Mouse (Mus musculus) embryonic facial prominence, embryonic 11.5 days (tissue): Measurements from ENCODE around the gene Gm10273. TPM values are rescaled to one million over a fixed set of nuclear protein-coding genes. Genes with fewer than 3 reads are reported as not detected.

Experiments used
- ATAC-seq: fragments of 200-750 bp; cut with Nextera tagmentation; replicated peaks from 2 replicates; pipeline ENCODE4 v1.8.0; 2017; ENCODE audit warnings: low read depth; ENCODE audit not compliant: insufficient number of reproducible peaks, low FRiP score, low TSS enrichment
- DNase-seq: peaks from one replicate; pipeline ENCODE4 v3.0.0-alpha.2; 2015; ENCODE audit warnings: low spot score
- H3K27ac ChIP-seq: fragments of 300-500 bp; sonication (generic); replicated peaks from 2 replicates; pipeline ENCODE4 v1.5.1; 2014; ENCODE audit warnings: mild to moderate bottlenecking, low read depth, low read length, control low read depth
- H3K27me3 ChIP-seq: fragments of 300-500 bp; sonication (generic); 2 replicates; pipeline ENCODE4 v1.6.1; 2014; ENCODE audit warnings: mild to moderate bottlenecking, low read length, moderate library complexity, mixed read lengths; ENCODE audit not compliant: control insufficient read depth, insufficient read depth
- H3K36me3 ChIP-seq: fragments of 300-500 bp; sonication (generic); replicated peaks from 2 replicates; pipeline ENCODE4 v1.6.1; 2014; ENCODE audit warnings: low read depth, mild to moderate bottlenecking, low read length, moderate library complexity, mixed read lengths; ENCODE audit not compliant: control insufficient read depth, insufficient read depth
- H3K4me1 ChIP-seq: fragments of 300-500 bp; sonication (generic); 2 replicates; pipeline ENCODE4 v1.6.1; 2014; ENCODE audit warnings: low read length, mixed read lengths; ENCODE audit not compliant: control insufficient read depth, insufficient read depth
- H3K4me2 ChIP-seq: fragments of 300-500 bp; sonication (generic); 2 replicates; pipeline ENCODE4 v1.6.1; 2014; ENCODE audit warnings: low read depth, mild to moderate bottlenecking, control low read depth, low read length, moderate library complexity
- H3K4me3 ChIP-seq: fragments of 300-500 bp; sonication (generic); 2 replicates; pipeline ENCODE4 v1.5.1; 2014; ENCODE audit warnings: low read depth, low read length, control low read depth
- H3K9ac ChIP-seq: fragments of 300-500 bp; sonication (generic); replicated peaks from 2 replicates; pipeline ENCODE4 v1.6.1; 2014; ENCODE audit warnings: mild to moderate bottlenecking, control low read depth, low read length
- H3K9me3 ChIP-seq: fragments of 300-500 bp; sonication (generic); replicated peaks from 2 replicates; pipeline ENCODE4 v1.6.1; 2016; ENCODE audit warnings: mild to moderate bottlenecking, low read length, inconsistent platforms, mixed read lengths; ENCODE audit not compliant: control insufficient read depth
- WGBS: fragments of 180-500 bp; shearing (Covaris S2); extraction: QIAGEN DNeasy Blood & Tissue Kit; methylation state at CpG from one replicate; pipeline ENCODE4 v1.1.7; 2014; 5-methylcytosine and 5-hydroxymethylcytosine counted together
- polyA plus RNA-seq: library from polyadenylated mRNA; unstranded; fragments of >200 nt; fragmentation: Nextera tagmentation; extraction: Ambion mirVana; gene quantifications from 2 replicates; pipeline ENCODE4 v1.2.1, GENCODE M21; 2014

The Gm10273 gene
- polyA plus RNA-seq, 1 experiment from 2014 or later = 1.3 TPM

GRCm38 (mm10) chr10:59426371-59426770 is 30.9 kb downstream of the Gm10273 start:
- H3K4me2 ChIP-seq = no peak overlapping the region
- no peak for DNase-seq
- 72% methylated on average over 4 of the region's 4 CpGs for WGBS

DNA sequence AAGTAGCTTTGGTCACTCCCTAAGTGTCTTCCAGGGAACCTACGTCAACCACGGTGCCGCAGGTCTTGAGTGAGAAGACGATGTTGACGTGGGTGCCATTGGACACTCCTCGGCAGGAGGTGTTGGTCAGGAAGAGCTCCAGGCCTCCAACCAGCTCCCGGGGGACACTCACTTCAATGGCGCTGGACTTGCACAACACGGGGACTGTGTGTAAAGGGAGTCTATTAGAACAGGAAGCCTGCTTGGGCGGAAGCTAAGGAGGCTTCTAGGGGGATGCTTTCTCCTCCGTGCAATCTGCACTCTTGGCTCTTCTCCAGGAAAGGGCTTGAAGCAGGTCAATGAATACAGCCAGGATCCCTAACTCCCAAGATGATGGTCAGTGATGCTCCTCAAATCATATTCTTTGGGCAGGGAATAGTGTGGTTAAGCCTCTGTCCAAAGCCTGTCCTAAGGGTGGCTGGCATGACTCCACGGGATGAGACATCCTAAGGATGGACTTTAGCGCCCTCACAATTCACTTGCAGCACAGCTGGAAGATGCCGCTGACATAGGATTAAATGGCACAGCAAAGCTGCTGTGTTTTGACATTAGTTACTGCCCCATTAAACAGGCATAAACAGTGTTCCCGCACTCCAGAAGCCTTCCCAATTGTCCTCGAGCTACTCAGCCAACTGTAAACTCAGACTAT is 34.2 kb downstream of the Gm10273 start:
- ATAC-seq (no peak), DNase-seq (no peak)
- no peak overlapping the region for H3K4me3 ChIP-seq
- no peaks in the 10 kb centered on the region for H3K36me3 ChIP-seq
- H3K27ac ChIP-seq = no peak overlapping the region
- no peak overlapping the region for H3K9ac ChIP-seq
- no peaks in the 10 kb centered on the region for H3K4me1 ChIP-seq
- no peak overlapping the region for H3K4me2 ChIP-seq
- H3K9me3 ChIP-seq = no peaks in the 10 kb centered on the region
- no peaks in the 10 kb centered on the region for H3K27me3 ChIP-seq
- WGBS = 83% methylated on average over 16 of the region's 16 CpGs

More at GRCm38 (mm10) chr10:59426371-59426770, 30.9 kb downstream of the Gm10273 start:
- ATAC-seq = no peak
- Histone ChIP-seq H3K27me3 (no peaks in the 10 kb centered on the region), H3K36me3 (no peaks in the 10 kb centered on the region), H3K9ac (no peak overlapping the region), H3K4me1 (no peaks in the 10 kb centered on the region), H3K27ac (no peak overlapping the region), H3K4me3 (no peak overlapping the region), H3K9me3 (no peaks in the 10 kb centered on the region)

DNA sequence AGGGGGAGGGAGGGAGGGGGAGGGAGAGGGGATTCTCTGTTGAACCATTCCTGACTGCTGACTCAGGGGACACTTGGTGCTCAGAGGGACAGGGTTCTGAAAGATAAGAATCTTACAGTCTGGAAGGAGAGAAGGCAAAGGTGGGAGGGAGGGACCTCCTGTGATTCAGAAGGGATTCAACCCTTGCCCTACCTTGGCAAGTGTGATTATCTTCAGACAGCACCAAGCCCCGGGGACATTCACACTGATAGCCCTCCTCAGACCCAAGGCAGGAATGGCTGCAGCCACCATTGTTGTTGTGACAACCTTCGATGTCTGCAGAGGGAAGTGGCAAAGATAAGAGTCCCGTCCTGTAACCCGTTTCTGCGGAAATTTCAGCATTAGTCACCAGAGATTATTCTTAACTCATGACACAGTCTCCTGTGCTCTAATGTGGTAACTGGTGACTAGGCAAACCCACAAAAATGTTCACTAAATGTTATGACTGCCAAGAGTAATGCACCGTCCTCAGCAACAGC is 35.3 kb downstream of the Gm10273 start:
- Histone ChIP-seq H3K36me3 (no peaks in the 10 kb centered on the region), H3K9ac (no peak overlapping the region), H3K27me3 (no peaks in the 10 kb centered on the region), H3K4me1 (no peaks in the 10 kb centered on the region), H3K27ac (no peak overlapping the region), H3K4me3 (no peak overlapping the region), H3K4me2 (no peak overlapping the region), H3K9me3 (no peaks in the 10 kb centered on the region)
- ATAC-seq = no peak
- 62% methylated on average over 6 of the region's 6 CpGs for WGBS
- DNase-seq = no peak

- H3K9ac ChIP-seq = no peak overlapping the region
- H3K27ac ChIP-seq = no peak overlapping the region
- WGBS = 95% methylated on average over 18 of the region's 18 CpGs
- DNase-seq (no peak), ATAC-seq (no peak)
- H3K36me3 ChIP-seq = no peaks in the 10 kb centered on the region
- no peaks in the 10 kb centered on the region for H3K9me3 ChIP-seq
- no peak overlapping the region for H3K4me3 ChIP-seq
- no peak overlapping the region for H3K4me2 ChIP-seq
- no peaks in the 10 kb centered on the region for H3K27me3 ChIP-seq
- H3K4me1 ChIP-seq = no peaks in the 10 kb centered on the region
Observed at GRCm38 (mm10) chr10:59435746-59436145, 40.3 kb downstream of the Gm10273 start.

GRCm38 (mm10) chr10:59438651-59439050 is 43.2 kb downstream of the Gm10273 start:
- Histone ChIP-seq H3K4me2 (no peak overlapping the region), H3K9ac (no peak overlapping the region), H3K4me3 (no peak overlapping the region), H3K9me3 (no peaks in the 10 kb centered on the region), H3K27me3 (no peaks in the 10 kb centered on the region), H3K4me1 (no peaks in the 10 kb centered on the region), H3K36me3 (no peaks in the 10 kb centered on the region), H3K27ac (no peak overlapping the region)
- WGBS = 93% methylated on average over 12 of the region's 12 CpGs
- DNase-seq = no peak
- ATAC-seq = no peak

DNA sequence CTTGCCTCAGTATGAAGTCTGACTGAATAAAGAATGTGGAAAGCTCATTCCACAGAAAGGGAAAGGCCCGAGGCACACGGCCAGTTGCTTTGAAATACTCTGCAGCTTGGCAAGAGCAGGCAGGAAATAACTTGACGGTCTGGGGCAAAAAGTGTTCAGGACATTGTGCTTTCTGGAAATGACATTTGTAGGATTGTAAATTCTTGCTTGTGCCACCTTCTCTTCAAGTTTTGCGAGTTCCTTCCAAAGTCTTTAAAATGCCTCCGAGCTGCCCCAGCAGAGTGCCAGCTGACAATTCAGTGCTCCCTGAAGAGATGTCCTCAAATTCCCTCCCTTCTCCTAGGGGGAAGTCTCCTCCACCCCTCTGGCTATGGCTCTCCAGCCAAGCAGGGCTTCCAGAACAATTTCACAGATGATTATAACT is 44.1 kb downstream of the Gm10273 start:
- H3K9me3 ChIP-seq = no peaks in the 10 kb centered on the region
- peak; percentile 39 for DNase-seq
- H3K27me3 ChIP-seq = no peaks in the 10 kb centered on the region
- no peak for ATAC-seq
- WGBS = 54% methylated on average over 5 of the region's 5 CpGs
- H3K27ac ChIP-seq = no peak overlapping the region
- H3K4me1 ChIP-seq = no peaks in the 10 kb centered on the region
- no peak overlapping the region for H3K4me2 ChIP-seq
- no peak overlapping the region for H3K4me3 ChIP-seq
- H3K36me3 ChIP-seq = no peaks in the 10 kb centered on the region
- H3K9ac ChIP-seq = no peak overlapping the region

- DNase-seq (no peak), ATAC-seq (no peak)
- no peak overlapping the region for H3K27ac ChIP-seq
- H3K4me1 ChIP-seq = no peaks in the 10 kb centered on the region
- H3K36me3 ChIP-seq = no peaks in the 10 kb centered on the region
- no peaks in the 10 kb centered on the region for H3K27me3 ChIP-seq
- no peak overlapping the region for H3K4me2 ChIP-seq
- H3K4me3 ChIP-seq = no peak overlapping the region
- no peaks in the 10 kb centered on the region for H3K9me3 ChIP-seq
- WGBS = 66% methylated on average over 6 of the region's 6 CpGs
- no peak overlapping the region for H3K9ac ChIP-seq
Observed at GRCm38 (mm10) chr10:59440177-59440576, 44.7 kb downstream of the Gm10273 start.

DNA sequence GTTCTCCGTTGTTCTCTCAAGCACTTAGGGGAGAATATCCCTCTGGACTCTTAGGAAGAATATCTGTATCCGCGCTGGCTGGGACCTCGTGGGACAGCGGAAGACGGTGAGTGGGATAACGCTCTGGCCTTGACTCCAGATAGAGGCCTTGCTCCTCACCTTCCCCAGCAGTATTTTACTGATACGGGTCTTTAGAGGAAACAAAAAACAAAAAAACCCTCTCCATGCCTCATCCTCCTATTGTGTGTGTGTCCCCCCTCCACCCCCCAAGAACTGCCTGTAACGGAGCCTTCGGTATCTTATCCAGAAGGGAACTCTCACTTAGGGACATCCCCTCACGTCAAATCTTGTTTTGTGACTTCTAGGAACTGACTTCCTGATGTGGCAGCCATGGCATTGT is 46.3 kb downstream of the Gm10273 start, which contains the start of gene Oit3:
Oit3 (minus strand) TSS at position 44 of the 400 bp plus-strand sequence.
- H3K4me3 ChIP-seq = no peak within 1 kb of the TSS
- no peaks in the 10 kb centered on the region for H3K9me3 ChIP-seq
- no peaks in the 10 kb centered on the region for H3K27me3 ChIP-seq
- DNase-seq (no peak), ATAC-seq (no peak)
- no peak within 1 kb of the TSS for H3K9ac ChIP-seq
- WGBS = 87% methylated on average over 11 of the region's 11 CpGs
- no peak within 1 kb of the TSS for H3K27ac ChIP-seq
- H3K4me2 ChIP-seq = no peak within 1 kb of the TSS
- H3K36me3 ChIP-seq = no peaks in the 10 kb centered on the region
- no peaks in the 10 kb centered on the region for H3K4me1 ChIP-seq
